Mouse (Mus musculus) C2C12 (cell line): Measurements from ENCODE around the gene Klf16.

Experiments used
- CEBPB ChIP-seq: IDR thresholded peaks from one replicate; pipeline ENCODE4 v1.6.1; 2011; ENCODE audit warnings: low read depth, mild to moderate bottlenecking, control low read depth, moderate library complexity
- CTCF ChIP-seq: IDR thresholded peaks from one replicate; pipeline ENCODE4 v1.5.1; 2011; ENCODE audit not compliant: control insufficient read depth, insufficient read depth, insufficient read length
- FOSL1 ChIP-seq: IDR thresholded peaks from one replicate; pipeline ENCODE4 v1.8.0; 2011; ENCODE audit warnings: mild to moderate bottlenecking, low read length; ENCODE audit not compliant: poor library complexity, insufficient read depth, severe bottlenecking
- MAX ChIP-seq: IDR thresholded peaks from one replicate; pipeline ENCODE4 v1.6.1; 2011; ENCODE audit warnings: mild to moderate bottlenecking, control low read depth
- MYOD1 ChIP-seq: IDR thresholded peaks from one replicate; pipeline ENCODE4 v1.6.1; 2011; ENCODE audit warnings: low read depth; ENCODE audit not compliant: control insufficient read depth, insufficient read length
- MYOG ChIP-seq: IDR thresholded peaks from one replicate; pipeline ENCODE4 v1.6.1; 2011; ENCODE audit not compliant: control insufficient read depth, insufficient read length; ENCODE audit errors: extremely low read depth
- USF1 ChIP-seq: IDR thresholded peaks from one replicate; pipeline ENCODE4 v1.6.1; 2011; ENCODE audit warnings: low read depth, mild to moderate bottlenecking, control low read depth, moderate library complexity

GRCm38 (mm10) chr10:80561116-80561944, 15.8 kb downstream of the Klf16 start, which contains the start of gene Rexo1:
- peak; percentile 52 for TF ChIP-seq CTCF
- no peak for TF ChIP-seq MYOD1
- TF ChIP-seq USF1: no peak
- TF ChIP-seq MYOG: no peak
- peak; percentile 99 for TF ChIP-seq MAX
- TF ChIP-seq FOSL1: no peak
- TF ChIP-seq CEBPB: no peak
